Mouse (Mus musculus): ENCODE results near the gene Igfbp4. TPM values are rescaled to one million over a fixed set of nuclear protein-coding genes. Genes with fewer than 3 reads are reported as not detected.

Igfbp4 gene
- total RNA-seq, 2 experiments from 2014 or later: 188 to 327 TPM

Other genes with a start within 250 kb of the Igfbp4 start
- 60.8 and 62.0 TPM in 2 replicates for gene Msl1, start 245.7 kb upstream of the Igfbp4 start, total RNA-seq (2015)
- gene Msl1, start 245.7 kb upstream of the Igfbp4 start, total RNA-seq (2017): 76.3 and 99.9 TPM in 2 replicates
- 38.3 and 39.0 TPM in 2 replicates for gene Casc3, start 236.3 kb upstream of the Igfbp4 start, total RNA-seq (2015)
- 18.3 and 31.7 TPM in 2 replicates for gene Casc3, start 236.3 kb upstream of the Igfbp4 start, total RNA-seq (2017)
- 0.24 and 1.8 TPM in 2 replicates for gene Rapgefl1, start 204.5 kb upstream of the Igfbp4 start, total RNA-seq (2015)
- not detected in 2 replicates for gene Rapgefl1, start 204.5 kb upstream of the Igfbp4 start, total RNA-seq (2017)
- 15.0 and 17.1 TPM in 2 replicates for gene Wipf2, start 177.6 kb upstream of the Igfbp4 start, total RNA-seq (2015)
- 3.0 and 3.6 TPM in 2 replicates for gene Wipf2, start 177.6 kb upstream of the Igfbp4 start, total RNA-seq (2017)
- gene Cdc6, start 133.4 kb upstream of the Igfbp4 start, total RNA-seq (2015): 42.6 and 56.1 TPM in 2 replicates
- gene Cdc6, start 133.4 kb upstream of the Igfbp4 start, total RNA-seq (2017): 40.7 and 44.1 TPM in 2 replicates
- gene Rara, start 113.4 kb upstream of the Igfbp4 start, total RNA-seq (2015): 4.4 and 5.9 TPM in 2 replicates
- 1.6 and 2.2 TPM in 2 replicates for gene Rara, start 113.4 kb upstream of the Igfbp4 start, total RNA-seq (2017)
- gene Gjd3, start 58.2 kb upstream of the Igfbp4 start, total RNA-seq (2015): not detected in 2 replicates
- not detected in 2 replicates for gene Gjd3, start 58.2 kb upstream of the Igfbp4 start, total RNA-seq (2017)
- 284 and 285 TPM in 2 replicates for gene Top2a, start 17.1 kb upstream of the Igfbp4 start, total RNA-seq (2015)
- gene Top2a, start 17.1 kb upstream of the Igfbp4 start, total RNA-seq (2017): 584 and 646 TPM in 2 replicates
- 2.1 and 2.4 TPM in 2 replicates for gene Tns4, start 48.1 kb downstream of the Igfbp4 start, total RNA-seq (2015)
- 1.4 and 1.8 TPM in 2 replicates for gene Tns4, start 48.1 kb downstream of the Igfbp4 start, total RNA-seq (2017)
- 0.17 and 0.22 TPM in 2 replicates for gene Ccr7, start 113.8 kb downstream of the Igfbp4 start, total RNA-seq (2015)
- gene Ccr7, start 113.8 kb downstream of the Igfbp4 start, total RNA-seq (2017): not detected in 2 replicates
- gene Smarce1, start 189.8 kb downstream of the Igfbp4 start, total RNA-seq (2015): 95.7 and 108 TPM in 2 replicates
- gene Smarce1, start 189.8 kb downstream of the Igfbp4 start, total RNA-seq (2017): 161 and 260 TPM in 2 replicates
- gene Krt222, start 202.8 kb downstream of the Igfbp4 start, total RNA-seq (2015): not detected in 2 replicates
- not detected in 2 replicates for gene Krt222, start 202.8 kb downstream of the Igfbp4 start, total RNA-seq (2017)
- not detected in 2 replicates for gene Krt24, start 244.0 kb downstream of the Igfbp4 start, total RNA-seq (2015)
- gene Krt24, start 244.0 kb downstream of the Igfbp4 start, total RNA-seq (2017): not detected in 2 replicates